Mouse (Mus musculus) telencephalon, adult 2 months (tissue): ENCODE data around the gene Hacl1.
A peak's percentile ranks its signal among the peaks of the same experiment; 100 is the strongest.
"Not testable (repeated sequence)": the region's sequence is repeated elsewhere in the genome, so short reads cannot be mapped to it uniquely, and the experiment has no call there.

Source experiments
- DNase-seq: peaks from one replicate; pipeline ENCODE4 v3.0.0-alpha.2; 2011; ENCODE audit warnings: low read depth, low spot score

The Hacl1 gene

DNA sequence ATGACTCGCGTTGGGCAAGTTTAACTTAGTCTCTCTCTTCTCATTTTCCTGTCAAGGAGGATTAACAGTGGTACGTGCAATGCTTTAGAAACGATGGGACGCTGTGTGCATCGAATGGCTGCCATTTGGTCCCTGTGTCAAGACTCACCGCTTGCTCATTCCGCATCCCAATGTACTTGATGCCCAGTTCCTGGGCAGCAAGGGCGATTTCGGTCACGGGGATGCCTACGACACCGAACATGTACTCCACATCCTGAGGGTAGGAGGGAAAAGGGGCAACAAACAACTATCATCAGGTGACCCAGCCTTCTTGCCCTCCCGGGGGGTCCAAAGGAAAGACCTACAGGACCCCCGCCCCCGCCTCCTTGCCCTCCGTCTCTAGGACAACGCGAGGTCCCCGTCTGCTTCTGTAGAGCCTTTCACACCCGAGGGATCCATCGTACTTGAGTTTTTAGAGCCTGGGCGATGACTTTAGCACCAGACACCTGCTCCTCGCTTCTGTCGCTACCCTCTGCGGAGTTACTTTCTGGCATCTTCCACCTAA is 668 bp downstream of the Hacl1 start, which contains the start of gene Gm49387:
Gm49387 (minus strand) TSS at position 533 of the 544 bp plus-strand sequence.
- DNase-seq = no peak

- no peak for DNase-seq
Measured at GRCm38 (mm10) chr14:31630677-31631076, 10.4 kb downstream of the Hacl1 start.

DNA sequence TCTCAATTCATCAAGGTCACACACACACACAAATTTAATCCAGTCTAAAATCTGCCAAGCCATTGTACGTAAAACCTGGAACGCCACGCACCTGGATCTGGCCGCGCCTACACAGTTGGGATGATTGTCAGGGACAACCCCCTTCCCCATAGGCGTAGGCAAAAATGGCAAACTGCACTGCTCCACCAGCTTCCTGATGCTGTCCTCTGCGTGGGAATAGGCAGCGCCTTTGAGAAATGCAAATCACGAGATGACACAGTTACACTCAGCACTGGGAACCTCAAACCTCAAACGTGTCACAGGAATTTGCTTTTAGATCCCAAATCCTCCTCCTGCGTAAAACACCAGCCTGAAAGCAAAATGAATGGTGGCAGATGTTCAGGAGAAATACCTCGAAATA is 18.3 kb downstream of the Hacl1 start:
- DNase-seq = peak; percentile 86

- DNase-seq = no peak
Measured at GRCm38 (mm10) chr14:31620591-31621223, 20.4 kb downstream of the Hacl1 start.

DNA sequence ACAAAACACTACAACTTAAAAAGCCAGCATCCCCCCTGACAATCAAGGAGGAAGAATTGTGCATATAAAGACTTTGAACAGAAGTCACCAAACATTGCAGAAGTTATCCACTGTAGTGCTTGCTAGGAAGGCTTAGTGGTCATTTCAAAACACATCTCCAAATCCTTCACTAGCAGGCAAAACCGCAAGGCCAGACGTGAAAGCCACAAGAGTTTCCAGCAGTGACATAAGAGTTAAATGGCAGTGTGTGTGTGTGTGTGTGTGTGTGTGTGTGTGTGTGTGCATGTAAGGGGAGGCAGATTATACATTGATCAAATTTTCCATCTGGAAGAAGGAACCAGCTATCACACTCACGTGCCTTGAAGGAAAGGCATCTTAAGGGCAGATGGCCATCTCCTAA is 23.1 kb downstream of the Hacl1 start:
- DNase-seq = no peak

GRCm38 (mm10) chr14:31617204-31617603 is 23.9 kb downstream of the Hacl1 start:
- DNase-seq = no peak

DNA sequence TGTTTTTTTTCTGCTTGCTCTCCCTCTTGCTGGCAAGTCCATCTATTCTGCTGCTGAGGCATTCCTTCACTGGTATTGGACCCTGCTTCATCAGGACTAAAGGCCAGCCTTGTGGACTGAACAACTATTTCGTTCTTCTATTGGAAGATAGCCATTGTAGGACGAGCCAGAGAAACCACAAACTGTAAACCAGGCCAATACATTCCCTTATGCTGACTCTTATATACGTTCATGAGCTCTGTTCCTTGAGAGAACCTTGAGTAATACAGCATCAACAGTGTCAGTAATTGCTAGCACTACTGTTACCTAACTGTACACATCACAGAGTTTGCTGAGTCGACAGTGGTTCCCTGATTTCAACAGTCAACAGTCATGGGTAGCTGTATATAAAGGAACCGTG is 27.4 kb downstream of the Hacl1 start:
- no peak for DNase-seq

GRCm38 (mm10) chr14:31611986-31612385 is 29.1 kb downstream of the Hacl1 start:
- DNase-seq = no peak

- no peak for DNase-seq
Measured at GRCm38 (mm10) chr14:31605514-31605913, 35.6 kb downstream of the Hacl1 start.

GRCm38 (mm10) chr14:31604916-31605315 is 36.2 kb downstream of the Hacl1 start:
- no peak for DNase-seq

- not testable (repeated sequence) for DNase-seq
Measured at GRCm38 (mm10) chr14:31602616-31602979, 38.5 kb downstream of the Hacl1 start.

DNA sequence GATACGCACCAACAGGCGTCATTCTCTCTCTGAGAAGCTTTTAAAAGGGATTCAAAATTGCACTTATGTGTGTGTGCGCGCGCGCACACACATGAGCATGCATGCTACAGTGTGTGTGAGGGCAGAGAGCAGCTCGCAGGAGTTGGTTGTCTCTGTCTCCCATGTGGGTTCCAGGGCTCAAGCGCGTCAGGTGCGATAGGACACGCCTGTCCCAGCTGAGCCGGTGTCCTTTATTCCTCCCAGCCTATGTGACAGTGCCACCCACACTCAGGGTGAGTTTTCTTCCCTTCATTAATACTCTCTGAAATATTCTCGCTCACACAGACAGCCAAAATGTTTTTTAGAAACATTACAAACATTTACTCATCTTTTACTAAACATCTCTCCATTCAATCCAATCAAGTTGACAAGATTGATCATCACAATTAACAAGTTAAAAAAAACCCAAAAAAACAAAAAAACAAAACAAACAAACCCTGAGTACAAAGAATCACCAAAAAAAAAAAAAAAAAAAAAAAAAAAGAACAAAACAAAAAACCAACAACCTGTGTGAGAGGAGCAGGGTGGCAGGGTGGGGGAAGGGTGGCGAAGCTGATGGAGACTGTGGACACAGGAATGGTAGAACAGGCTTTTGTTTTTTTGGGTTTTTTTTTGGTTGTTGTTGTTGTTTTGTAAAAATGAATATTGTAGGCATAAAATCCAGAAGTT is 39.0 kb downstream of the Hacl1 start:
- no peak for DNase-seq

DNA sequence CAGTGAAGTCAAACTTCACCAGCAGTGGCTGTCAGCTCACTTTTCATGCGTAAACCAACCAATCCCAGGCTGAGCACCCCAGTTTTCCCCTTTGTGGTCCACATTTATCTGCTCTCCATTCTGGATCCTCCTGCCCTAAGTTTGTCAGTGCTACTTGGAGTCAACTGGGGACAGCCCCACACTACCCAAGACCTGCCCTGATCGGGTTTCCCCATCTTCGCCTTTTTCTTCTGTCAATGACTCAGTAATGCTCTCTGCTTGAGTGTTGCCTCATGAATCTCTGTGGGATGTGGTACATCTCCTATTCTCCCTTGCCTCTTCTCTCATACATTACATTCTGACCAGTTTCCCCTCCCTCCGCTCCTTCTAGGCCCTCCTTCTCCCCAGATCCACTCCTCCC is 43.6 kb downstream of the Hacl1 start:
- no peak for DNase-seq

DNA sequence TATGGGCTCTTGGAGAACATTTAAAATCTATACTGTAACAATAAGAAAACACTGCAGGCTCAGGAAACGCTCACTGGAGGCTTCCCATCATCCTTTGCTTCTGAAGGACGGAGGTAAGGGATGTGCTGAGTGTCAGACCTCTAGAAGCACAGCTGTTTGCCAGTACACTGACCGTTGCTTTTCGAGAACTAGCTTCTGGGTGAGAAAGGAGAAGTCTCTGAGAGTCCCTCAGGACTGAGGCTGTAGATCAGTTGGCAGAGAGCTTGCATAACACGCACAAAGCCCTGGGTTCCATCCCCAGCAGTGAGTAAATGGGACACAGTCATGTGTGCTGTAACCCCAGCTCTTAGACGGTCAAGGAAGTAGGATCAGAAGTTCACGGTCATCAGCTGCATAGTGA is 44.7 kb downstream of the Hacl1 start:
- DNase-seq = no peak

DNA sequence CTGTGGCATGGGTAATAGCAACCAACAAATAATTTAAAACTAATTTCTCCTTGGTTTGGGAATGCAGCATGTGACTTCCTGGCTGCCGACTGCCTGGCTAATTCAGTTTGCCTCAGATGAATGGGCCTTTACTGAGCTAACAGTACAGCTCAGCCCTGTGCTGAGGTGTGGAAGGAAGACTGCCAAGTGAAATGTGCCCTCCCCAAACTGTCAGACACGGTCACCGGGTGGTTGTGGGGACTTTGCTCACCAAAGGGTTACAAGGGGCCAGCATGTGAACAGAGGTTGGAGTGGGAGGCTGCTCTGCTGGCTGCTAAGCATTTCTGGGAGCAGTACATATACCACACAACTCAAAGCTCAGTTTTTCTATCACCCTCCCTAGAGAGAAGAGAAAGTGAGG is 46.4 kb downstream of the Hacl1 start:
- no peak for DNase-seq

- DNase-seq = no peak
Measured at GRCm38 (mm10) chr14:31593036-31593435, 48.0 kb downstream of the Hacl1 start.

DNA sequence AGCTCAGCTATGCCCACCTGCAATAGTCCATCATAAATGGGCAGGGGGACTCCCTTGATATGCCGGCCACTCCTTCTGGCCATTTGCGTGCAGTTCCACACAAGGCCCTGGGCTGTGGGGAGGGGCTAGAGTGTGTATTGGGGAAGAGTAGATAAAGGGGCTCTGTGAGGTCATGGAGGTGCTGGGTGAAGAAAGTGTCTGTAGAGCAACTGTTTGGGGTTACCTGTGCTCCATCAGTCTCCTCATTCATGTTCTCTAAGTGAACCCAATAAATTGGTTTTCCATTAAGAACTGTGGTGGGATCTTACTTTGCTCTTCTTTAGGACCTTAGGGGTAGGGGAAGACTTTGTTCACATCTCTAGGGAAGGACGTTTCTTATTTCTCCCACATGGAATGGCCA is 49.8 kb downstream of the Hacl1 start, which contains the start of gene Colq:
Colq (minus strand) TSS at position 101 of the 400 bp plus-strand sequence.
- DNase-seq = no peak

DNA sequence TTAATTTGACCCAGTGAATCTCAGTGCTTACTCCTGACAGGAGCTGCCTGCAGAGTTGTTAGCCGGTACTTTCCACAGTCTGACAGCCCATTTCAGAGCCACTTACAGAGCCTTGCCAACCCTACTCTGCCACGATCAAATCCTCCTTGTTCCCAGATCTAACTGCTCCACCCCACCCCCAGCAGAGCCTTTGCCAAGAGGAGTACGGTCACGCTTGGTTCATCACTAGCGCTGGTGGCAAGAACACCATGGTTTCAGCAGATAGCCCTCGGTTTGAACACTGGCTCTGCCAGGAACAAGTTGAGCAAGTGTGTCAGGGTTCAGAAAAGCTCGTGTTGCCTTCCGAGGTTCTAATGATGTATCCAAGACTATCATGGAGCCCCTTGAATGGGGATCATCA is 54.6 kb downstream of the Hacl1 start:
- no peak for DNase-seq

DNA sequence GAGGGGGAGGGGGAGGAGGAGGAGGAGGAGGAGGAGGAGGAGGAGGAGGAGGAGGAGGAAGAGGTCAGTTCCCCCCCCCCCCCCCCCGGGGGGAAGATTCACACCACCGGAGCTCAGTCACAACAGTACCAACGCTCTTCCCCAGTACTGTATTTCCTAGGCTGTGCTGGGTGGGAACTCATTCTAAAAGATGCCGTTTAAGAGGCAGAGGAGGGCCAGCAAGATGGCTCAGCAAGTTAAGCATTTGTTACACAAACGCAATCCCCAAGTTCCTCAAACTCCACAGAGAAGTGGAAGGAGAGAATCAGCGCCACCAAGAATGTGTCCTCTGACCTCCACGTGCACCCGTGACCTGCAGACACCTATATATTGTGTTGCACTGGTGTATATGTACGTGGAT is 58.0 kb downstream of the Hacl1 start:
- no peak for DNase-seq

GRCm38 (mm10) chr14:31577966-31578735 is 62.9 kb downstream of the Hacl1 start:
- no peak for DNase-seq

GRCm38 (mm10) chr14:31576846-31577697 is 64.0 kb downstream of the Hacl1 start:
- no peak for DNase-seq
